Mouse (Mus musculus): ENCODE data around the gene Rassf7.

Gene Rassf7

DNA sequence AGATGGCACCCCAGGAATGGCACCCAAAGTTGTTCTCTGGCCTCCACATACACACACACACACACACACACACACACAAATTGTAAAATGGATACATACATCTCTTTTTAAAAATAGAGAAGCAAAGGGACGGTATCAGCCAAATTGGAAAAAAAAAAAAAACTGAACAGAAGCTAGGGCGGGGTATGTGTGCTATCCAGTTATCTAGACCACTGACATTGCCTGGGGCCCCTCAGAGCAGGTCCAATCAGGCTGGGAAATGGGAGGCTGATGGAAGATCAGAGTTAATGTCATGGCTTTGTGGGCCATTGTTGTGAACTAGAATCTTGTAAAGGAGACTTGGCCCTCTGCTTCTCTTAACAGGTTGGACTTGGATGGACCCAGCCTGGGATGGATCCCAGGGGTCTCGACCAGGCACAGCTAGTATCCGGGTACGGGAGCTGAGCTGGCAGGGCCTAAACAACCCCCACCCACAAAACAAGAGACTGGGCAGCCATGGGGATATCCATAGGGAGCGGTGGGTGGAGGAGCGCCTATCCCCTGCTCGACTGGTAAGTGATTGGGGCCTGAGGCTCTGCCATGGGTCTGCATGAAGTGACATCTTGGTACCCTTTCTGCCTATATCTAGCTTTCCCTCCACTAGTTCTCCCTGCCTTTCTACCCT lies 18.9 kb upstream of the Rassf7 start:
- DNase-seq (ENCODE audit: low spot score in 2 of 2), result no peak

DNA sequence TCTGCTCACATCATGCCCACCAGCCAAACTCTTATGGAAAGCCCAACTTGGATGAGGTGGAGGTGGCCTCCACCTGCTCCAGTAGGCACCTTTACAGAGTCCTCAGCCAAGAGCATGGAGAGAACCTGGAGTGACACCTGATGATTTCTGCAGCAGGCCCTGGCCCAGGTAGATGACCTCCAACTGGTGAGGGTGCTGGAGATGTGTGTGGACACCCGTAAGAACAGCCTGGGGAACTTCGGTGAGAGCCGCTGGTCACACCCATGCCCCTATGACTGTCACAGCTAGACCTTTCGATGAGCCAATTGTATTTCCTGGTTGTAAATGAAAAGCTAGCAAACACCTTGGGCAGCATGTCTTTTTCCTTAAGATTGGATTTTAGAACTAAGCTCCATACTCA lies 17.5 kb upstream of the Rassf7 start:
- no peak for DNase-seq (ENCODE audit: low spot score in 2 of 2)

DNA sequence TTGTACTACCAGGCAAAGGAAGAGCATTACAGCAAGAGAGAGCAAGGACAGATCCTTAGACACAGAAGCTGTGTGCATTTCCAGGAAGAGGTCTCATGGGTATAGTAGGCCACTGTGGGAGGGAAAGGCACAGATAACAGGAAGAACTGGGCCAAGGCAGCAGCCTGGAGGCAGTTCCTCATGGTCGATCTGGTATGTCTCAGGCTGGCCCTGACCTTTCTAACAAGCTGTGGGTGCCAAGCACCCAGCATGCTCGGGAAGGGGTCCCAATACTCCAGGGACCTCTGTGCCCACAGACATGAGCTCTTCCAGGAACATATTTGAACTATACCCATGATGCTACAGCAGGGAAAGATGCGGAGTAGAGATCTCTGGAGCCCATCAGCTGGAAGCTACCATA lies 11.1 kb upstream of the Rassf7 start:
- no peak for DNase-seq (ENCODE audit: low spot score in 2 of 2)

DNA sequence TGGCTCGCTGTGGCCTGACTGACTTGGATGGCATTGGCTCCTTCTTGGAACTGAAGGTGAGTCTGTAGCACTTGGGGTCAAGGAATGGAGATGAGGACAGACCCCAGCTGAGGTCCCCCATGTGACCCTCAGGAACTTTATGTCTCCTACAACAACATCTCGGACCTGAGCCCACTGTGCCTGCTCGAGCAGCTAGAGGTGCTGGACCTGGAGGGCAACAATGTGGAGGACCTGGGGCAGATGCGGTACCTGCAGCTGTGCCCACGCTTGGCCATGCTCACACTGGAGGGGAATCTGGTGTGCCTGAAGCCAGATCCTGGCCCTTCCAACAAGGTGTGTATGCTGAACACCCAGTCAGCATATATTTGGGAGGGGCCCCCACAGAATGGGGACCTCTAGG lies 10.2 kb upstream of the Rassf7 start:
- DNase-seq (ENCODE audit: low spot score in 2 of 2), result no peak

DNA sequence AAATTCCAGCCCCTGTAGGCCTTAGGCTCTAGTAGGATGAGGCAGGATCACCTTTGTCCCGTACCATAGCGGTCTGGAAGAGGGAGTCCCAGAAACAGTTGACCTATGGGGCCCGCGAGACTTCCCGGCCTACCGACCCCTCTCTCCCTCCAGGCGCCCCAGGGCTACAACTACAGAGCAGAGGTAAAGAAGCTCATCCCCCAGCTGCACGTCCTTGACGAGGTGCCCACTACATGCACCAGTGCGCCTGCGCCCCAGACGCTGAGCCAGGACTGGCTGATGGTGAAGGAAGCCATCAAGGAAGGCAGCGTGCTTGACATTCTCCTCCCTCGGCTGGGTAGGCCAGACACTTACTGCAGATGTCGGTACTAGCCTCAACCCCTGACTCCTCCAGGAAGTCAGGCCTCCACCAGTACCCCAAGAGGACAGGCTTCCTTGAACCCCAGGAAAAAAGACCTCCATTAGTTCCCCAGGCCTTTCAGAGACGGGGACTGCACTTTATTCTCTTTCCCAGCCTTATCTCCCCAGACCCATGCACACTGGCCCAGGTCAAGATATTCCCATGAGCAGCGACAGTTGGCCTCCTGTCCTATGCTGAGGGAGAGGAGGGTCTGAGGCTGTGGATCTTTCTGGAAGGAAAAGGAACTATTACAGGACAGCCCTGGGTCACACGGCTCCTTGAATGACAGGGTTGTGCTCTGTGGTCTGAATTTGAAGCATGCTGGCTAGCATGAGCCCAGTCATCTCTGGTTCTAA lies 9.3 kb upstream of the Rassf7 start:
- DNase-seq (ENCODE audit: low spot score in 2 of 2), result no peak

- DNase-seq (ENCODE audit: low spot score in 2 of 2), result no peak
These were observed 6.1 kb upstream of the Rassf7 start for GRCm38 (mm10) chr7:141209526-141209925.

DNA sequence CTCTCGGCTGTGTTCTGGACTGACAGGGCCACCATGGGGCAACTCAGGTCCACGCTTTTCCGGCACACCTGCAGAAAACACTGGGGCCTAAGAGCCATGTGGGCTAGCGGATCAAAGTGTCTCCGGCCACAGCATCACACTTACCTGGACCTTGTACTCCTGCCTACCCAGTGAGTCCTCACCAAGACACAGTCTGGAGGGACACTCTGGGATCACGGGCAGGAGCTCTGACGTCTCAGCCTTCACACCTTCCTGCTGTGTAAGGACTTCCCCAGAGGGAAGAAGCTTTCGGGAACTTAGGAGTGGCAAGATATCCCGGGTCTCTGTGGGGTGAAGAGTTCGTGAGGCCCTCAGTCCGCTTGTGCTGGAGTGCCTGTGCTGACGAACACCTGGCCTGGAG lies 5.5 kb upstream of the Rassf7 start:
- DNase-seq (ENCODE audit: low spot score in 2 of 2), result no peak

- DNase-seq (ENCODE audit: low spot score in 2 of 2), result no peak
These were observed 5.0 kb upstream of the Rassf7 start for GRCm38 (mm10) chr7:141210606-141211131.

- DNase-seq (ENCODE audit: low spot score in 2 of 2), result no peak
These were observed 2.5 kb upstream of the Rassf7 start for GRCm38 (mm10) chr7:141213133-141213532.

DNA sequence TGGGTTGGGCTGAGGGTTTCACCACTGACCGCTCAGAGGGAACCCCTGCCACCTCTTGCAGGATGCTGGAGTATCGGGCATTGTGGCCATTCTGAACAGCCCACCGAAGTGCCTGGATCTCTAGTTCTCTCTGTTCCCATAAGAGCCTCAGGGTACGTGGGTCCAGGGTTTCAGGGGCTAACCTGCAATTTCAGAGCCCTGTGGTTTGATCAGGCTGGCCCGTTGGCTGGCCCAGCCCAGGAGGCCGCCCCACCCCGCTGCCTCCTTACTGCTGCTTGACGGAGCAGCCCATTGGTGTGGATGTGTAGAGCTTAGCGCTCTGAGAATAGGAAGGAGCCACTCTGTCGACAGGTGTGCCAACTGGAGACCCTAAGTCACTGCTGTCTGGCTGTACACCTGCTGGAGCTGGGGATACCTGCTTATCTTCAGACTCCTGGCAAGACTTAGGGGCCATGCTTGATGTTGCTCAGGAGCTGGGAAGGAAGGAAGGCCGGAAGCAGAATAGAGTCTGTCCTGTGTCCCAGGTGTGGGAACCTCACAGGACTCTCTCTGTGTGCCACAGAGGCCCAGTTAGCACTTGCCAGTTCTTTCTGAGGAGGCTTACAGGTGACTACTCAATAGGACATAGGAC lies 1.9 kb upstream of the Rassf7 start, which contains the start of gene Lmntd2:
Gene Lmntd2 (minus strand): TSS at position 476 of the 631 bp plus-strand sequence.
- no peak for DNase-seq (ENCODE audit: low spot score in 2 of 2)

- DNase-seq (ENCODE audit: low spot score in 2 of 2), result no peak
These were observed 1.4 kb upstream of the Rassf7 start for GRCm38 (mm10) chr7:141214310-141214709.

DNA sequence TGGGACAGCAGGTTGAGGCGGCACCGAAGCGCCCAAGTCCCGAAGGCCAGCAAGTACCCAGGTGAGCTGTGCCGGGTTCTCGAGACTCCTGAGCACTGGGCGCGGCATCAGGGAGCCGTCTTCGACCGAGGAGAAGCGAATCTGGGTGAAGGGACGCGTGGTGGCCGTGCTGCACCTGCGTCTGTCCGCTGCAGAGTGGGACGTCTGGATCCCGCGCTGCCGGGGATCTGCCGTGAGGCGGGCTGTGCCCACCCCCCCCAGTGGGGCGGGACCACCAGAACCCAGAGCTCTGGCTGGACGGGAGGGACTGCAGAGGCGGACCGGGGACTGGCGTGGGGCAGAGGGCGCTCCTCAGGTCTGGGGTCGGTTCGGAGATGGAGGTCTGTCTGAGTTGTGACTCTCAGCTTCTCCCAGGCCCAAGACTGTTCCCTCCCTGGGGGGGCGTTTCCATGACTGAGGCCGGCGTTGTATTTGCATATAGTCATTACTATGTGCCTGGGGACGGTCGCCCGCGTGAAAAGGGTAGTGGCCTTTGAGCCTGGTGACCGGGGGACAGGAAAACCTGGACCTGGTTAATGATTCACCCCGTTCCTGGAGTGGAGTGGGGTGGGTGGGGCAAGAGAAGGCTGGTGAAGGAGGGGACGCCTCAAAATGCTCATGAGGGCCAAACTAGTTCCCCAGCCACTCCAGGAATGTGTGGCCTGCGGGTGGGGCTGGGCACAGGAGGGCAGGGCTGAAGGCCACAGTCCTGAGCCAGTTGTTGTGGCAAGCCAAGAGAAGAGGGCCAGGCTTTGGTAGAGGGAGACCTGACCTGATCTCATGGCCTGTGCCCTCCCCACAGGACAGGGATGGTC lies 447 bp downstream of the Rassf7 start:
- DNase-seq (ENCODE audit: low spot score in 2 of 2), result peak; percentile 76 to 86

DNA sequence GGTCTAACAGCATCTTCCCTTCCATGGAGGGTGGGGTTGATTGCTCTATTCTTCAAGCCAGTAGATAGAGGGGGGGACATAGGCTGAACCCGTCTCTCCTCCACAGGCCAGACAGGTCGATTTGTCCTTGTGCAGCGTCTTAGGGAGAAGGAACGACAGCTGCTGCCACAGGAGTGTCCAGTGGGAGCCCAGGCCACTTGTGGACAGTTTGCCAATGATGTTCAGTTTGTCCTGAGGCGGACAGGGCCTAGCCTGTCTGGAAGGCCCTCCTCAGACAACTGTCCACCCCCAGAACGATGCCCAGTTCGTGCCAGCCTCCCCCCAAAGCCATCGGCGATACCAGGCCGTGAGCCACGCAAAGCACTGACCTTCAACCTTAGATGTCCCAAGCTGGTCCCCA lies 1.2 kb downstream of the Rassf7 start:
- DNase-seq (ENCODE audit: low spot score in 2 of 2), result peak in 1 of 2 experiments; percentile 15

GRCm38 (mm10) chr7:141217343-141218013 lies 1.8 kb downstream of the Rassf7 start:
- DNase-seq (ENCODE audit: low spot score in 2 of 2), result peak in 1 of 2 experiments; percentile 39

- no peak for DNase-seq (ENCODE audit: low spot score in 2 of 2)
These were observed 2.5 kb downstream of the Rassf7 start for GRCm38 (mm10) chr7:141218141-141218540.

DNA sequence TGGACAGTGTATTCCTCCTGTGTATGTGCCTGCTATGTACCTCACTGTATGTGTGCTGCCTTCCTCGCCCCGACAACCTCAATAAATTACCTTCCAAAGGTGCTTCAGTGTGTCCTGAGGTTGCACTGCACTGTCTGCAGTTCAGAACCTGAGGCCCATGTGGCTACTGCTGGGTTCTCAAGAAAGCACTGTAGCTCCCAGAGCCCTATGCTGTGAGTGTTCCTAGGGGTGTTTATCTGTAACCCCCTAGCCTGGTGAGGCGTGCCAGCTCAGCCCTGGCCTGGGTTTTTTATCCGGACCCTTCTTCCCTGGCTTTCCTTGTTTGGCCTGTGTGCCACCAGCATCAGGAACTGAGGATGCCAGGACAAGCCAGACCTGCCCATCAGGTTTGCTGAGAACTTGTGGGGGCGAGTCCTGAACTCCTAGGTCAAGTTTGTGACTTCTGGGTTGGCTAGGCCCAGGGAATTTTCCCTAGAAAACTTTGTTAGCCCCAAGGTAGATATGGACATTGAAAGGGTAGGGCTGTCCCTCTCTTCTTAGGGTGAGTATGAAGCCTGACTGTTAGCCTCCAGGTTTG lies 3.0 kb downstream of the Rassf7 start:
- peak; percentile 38 to 60 for DNase-seq (ENCODE audit: low spot score in 2 of 2)

DNA sequence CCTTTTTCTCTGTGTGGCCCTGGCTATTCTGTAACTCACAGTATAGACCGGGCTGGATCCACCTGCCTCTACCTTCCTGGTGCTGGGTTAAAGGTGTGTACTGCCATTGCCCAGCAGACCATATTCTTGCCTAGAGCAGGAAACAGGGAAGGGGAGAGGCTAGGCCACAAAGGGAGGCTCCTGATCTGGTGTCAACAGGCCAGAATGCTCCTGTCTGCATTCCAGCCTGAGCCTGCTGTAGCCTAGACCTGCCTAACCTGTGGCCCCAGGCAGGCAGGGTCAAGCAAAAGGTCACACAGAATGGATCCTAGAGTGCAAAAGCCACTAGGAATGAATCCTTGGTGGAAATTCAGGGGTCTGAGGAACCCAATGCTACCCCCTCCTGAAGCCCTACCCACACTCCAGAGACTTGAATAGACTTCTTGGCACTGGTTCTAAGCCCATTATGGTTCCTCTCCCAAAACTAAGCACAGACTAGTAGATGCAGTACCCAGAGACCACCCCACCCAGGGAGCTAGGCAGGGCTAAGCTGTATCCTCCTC lies 4.0 kb downstream of the Rassf7 start:
- no peak for DNase-seq (ENCODE audit: low spot score in 2 of 2)

DNA sequence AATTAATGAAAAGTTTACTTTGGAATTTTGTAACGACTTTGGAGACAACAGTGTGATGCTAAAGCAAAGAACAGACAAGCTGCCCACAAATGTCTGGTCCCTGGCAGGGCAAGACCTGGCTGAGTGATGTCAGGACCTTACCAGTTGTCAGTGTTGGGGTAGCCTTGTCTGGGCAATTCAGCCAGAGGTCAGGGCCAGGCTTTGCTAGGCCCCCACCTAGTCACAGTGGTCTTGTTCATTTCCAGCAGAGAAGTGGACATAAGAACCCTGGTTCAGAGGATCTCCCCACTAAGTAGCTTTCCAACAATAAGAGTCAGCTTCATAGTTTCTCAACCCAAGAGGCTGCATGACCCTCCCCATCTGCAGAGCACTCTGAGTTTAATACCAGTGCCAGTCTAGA lies 4.7 kb downstream of the Rassf7 start:
- no peak for DNase-seq (ENCODE audit: low spot score in 2 of 2)

- DNase-seq (ENCODE audit: low spot score in 2 of 2), result peak; percentile 93 to 97
These were observed 5.8 kb downstream of the Rassf7 start for GRCm38 (mm10) chr7:141221249-141222125.

GRCm38 (mm10) chr7:141222126-141222467 lies 6.4 kb downstream of the Rassf7 start:
- DNase-seq (ENCODE audit: low spot score in 2 of 2), result no peak

Data from urinary bladder, adult 18-20 months (tissue).